Mouse (Mus musculus): ENCODE data around the gene Lpgat1.

GRCm38 (mm10) chr1:191774106-191774505, 56.5 kb downstream of the Lpgat1 start:
- TF ChIP-seq EP300 (IDR thresholded peaks at IDR 0.05; ENCODE audit: low read depth) (no peak), CTCF (IDR thresholded peaks at IDR 0.05; ENCODE audit: low read depth) (no peak)
